Mouse (Mus musculus): ENCODE data around the gene Cse1l.

- TF ChIP-seq CTCF (IDR thresholded peaks at IDR 0.05; ENCODE audit: control insufficient read depth, insufficient read depth, low read length) (no peak), POLR2A (IDR thresholded peaks at IDR 0.05; ENCODE audit: borderline replicate concordance, control insufficient read depth, low read depth, low read length) (no peak)
Measured at GRCm38 (mm10) chr2:166899746-166900145, 6.1 kb upstream of the Cse1l start.
